Mouse (Mus musculus): ENCODE results near the gene Pvr. TPM values are rescaled to one million over a fixed set of nuclear protein-coding genes. Genes with fewer than 3 reads are reported as not detected.

Gene Pvr
- polyA plus RNA-seq (2012; rRNA removed), result 5.7 and 6.1 TPM in 2 replicates

DNA sequence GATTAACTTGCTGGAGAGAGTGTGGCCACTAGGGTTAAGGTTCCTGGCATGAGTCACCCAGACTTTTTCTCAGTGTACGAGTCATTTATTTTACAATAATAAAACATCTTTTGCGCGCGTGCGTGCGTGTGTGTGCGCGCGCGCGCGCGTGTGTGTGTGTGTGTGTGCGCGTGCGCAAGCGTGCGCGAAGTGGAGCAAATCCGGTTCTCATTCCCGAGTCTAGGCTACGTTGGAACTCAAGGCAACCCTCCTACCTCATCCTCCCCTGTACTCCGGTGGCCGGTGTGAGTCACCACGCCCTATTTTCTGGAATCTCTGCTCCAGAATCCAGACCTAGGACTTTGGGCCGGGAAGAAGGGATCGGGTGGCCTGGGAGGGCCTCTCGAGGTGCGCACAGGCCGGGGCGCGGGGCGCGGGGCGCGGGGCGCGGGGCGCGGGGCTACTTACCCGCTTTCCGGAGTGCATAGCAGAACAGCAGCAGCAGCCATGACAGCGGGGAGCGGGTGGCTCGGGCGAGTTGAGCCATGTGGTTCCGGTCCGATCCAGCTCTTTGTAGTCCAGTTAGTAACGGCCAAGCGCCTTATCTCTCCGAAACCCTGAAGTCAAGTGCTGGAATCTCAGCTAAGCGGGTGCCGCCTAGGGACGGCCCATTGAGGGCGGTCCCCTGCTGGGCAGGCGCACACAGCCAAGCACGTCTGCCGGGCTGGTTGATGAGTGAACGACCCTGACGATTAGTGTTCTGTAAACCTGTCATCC, at the start of gene Pvr:
Pvr (minus strand) TSS at position 655 of the 756 bp plus-strand sequence.

DNA sequence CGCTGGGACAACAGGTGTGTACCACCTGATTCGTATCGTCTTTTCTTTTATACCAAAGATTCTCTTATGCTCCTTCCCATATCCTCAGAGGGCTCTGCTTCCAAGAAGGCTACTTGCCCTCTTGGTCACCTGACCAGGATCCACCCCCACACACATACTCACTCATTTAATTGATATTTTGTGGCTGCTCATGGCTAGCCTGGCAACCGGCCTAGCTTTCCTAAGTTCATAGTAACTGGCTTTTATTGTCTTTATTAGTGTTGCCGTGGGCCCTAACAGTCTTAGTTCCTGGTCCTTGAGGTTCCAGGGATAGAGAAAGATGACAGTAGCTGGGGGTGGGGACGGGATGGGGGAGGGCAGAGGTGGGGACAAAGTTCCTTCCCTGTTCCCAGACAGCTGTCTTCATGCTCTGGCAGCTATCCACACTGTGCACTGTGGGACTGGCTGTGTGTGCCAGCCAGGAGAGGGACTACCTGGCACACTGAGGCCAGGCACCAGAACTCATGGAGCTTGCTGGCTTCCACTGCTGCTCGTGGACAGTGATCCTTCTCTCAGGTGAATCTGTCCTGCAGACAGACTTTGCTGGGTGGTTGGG, 44.1 kb upstream of the Pvr start, which contains the start of gene Ceacam20:
Ceacam20 (plus strand) TSS at position 428 of the 595 bp plus-strand sequence.

DNA sequence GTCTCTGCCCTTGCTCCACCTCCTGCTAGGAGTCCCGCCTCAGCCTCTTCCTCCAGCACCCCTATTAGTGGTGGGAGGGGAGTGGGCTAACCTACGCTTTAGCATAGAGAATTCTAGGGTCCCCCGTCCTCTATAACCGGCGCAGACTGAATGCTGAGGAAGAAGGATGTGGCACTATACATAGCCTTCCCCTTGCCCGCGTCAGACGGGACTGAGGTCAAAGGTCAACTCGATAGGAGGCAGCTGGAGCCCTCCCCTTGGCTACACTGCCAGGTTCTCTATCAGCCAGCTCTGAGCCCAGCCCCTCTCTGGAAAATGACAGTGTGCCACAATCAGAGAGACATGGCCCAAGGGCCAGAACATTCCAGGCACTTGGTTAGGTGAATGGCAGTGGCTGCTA, 29.6 kb upstream of the Pvr start, which contains the start of gene Igsf23:
Igsf23 (minus strand) TSS at position 168 of the 400 bp plus-strand sequence.

DNA sequence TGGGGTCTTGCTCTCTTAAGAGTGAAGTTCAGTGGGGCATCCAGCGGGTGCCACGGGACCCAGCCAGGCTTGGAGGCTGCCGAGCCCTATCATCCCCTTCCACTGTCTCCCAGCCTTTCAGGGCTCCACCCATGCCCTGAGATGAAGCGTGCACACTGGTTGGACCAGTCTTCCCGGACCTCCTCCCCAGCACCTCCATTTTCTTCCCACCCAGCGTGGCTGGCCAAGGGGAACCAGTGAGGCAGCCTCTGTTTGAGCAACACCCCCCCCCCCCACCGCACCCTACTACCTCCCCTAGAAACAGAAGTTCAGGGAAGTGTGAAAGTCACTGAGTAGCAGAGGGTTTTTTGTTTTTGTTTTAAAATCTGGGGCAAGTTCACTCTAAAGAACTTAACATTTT, 33.1 kb downstream of the Pvr start, which contains the start of gene Ceacam19:
Ceacam19 (minus strand) TSS at position 117 of the 400 bp plus-strand sequence.

DNA sequence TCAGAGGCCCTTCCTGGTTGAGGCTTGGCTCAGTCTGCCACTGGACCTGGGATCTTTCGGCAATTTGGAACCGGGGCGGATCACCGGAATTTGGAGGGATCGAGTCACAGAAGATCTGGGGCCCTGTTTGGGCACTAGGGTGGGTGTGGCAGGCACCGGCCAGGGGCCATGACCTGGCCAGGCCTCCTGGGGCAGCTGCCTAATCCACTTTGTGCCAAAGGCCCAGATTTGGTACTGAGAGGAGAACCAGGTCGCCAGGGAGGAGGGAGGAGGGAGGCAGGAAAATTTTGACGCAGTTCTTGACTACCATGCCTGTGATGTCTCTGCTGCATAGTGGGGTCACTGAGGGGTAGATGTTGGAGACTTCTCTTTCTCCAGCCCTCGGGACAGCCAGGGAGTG, 59.8 kb downstream of the Pvr start, which contains the start of gene Ceacam16:
Ceacam16 (minus strand) TSS at position 101 of the 400 bp plus-strand sequence.

Other genes starting within 250 kb of the Pvr start
- gene Apoc2, start 243.2 kb downstream of the Pvr start, polyA plus RNA-seq (2012; rRNA removed), result 1,005 and 1,068 TPM in 2 replicates
- 12.7 and 26.8 TPM in 2 replicates for gene Gm44805, start 239.7 kb downstream of the Pvr start, polyA plus RNA-seq (2012; rRNA removed)
- gene Apoc4, start 239.7 kb downstream of the Pvr start, polyA plus RNA-seq (2012; rRNA removed), result 1,034 and 1,247 TPM in 2 replicates
- 1,023 and 1,218 TPM in 2 replicates for gene Apoc1, start 228.5 kb downstream of the Pvr start, polyA plus RNA-seq (2012; rRNA removed)
- gene Apoe, start 222.0 kb downstream of the Pvr start, polyA plus RNA-seq (2012; rRNA removed), result 14,325 and 17,049 TPM in 2 replicates
- 37.0 and 43.6 TPM in 2 replicates for gene Tomm40, start 205.7 kb downstream of the Pvr start, polyA plus RNA-seq (2012; rRNA removed)
- gene Nectin2, start 170.7 kb downstream of the Pvr start, polyA plus RNA-seq (2012; rRNA removed), result 27.6 and 31.3 TPM in 2 replicates
- gene Bcam, start 150.1 kb downstream of the Pvr start, polyA plus RNA-seq (2012; rRNA removed), result 11.0 and 11.6 TPM in 2 replicates
- gene Cblc, start 124.4 kb downstream of the Pvr start, polyA plus RNA-seq (2012; rRNA removed), result 4.6 and 5.1 TPM in 2 replicates
- gene Bcl3, start 98.4 kb downstream of the Pvr start, polyA plus RNA-seq (2012; rRNA removed), result 4.7 and 4.8 TPM in 2 replicates
- gene Gm19345, start 69.2 kb downstream of the Pvr start, polyA plus RNA-seq (2012; rRNA removed), result 0.10 and 0.15 TPM in 2 replicates
- gene Ceacam16, start 59.9 kb downstream of the Pvr start, polyA plus RNA-seq (2012; rRNA removed), result 0.06 and 0.13 TPM in 2 replicates
- gene Ceacam19, start 33.2 kb downstream of the Pvr start, polyA plus RNA-seq (2012; rRNA removed), result not detected in 2 replicates
- 0.34 and 0.91 TPM in 2 replicates for gene Igsf23, start 29.6 kb upstream of the Pvr start, polyA plus RNA-seq (2012; rRNA removed)
- gene Ceacam20, start 44.3 kb upstream of the Pvr start, polyA plus RNA-seq (2012; rRNA removed), result 0.02 TPM in 1 of 2 replicates, not detected in the other
- not detected in 2 replicates for gene Nlrp9b, start 70.3 kb upstream of the Pvr start, polyA plus RNA-seq (2012; rRNA removed)
- not detected in 2 replicates for gene Vmn1r91, start 178.5 kb upstream of the Pvr start, polyA plus RNA-seq (2012; rRNA removed)
- gene Gm16442, start 201.4 kb upstream of the Pvr start, polyA plus RNA-seq (2012; rRNA removed), result not detected in 2 replicates
- not detected in 2 replicates for gene Vmn1r93, start 217.9 kb upstream of the Pvr start, polyA plus RNA-seq (2012; rRNA removed)
- gene Vmn1r94, start 247.2 kb upstream of the Pvr start, polyA plus RNA-seq (2012; rRNA removed), result not detected in 2 replicates

Measured in liver, embryonic 18 days (tissue).